Mouse (Mus musculus) limb, embryonic 10.5 days (tissue): Measurements from ENCODE around the gene Rufy3. TPM values are rescaled to one million over a fixed set of nuclear protein-coding genes. Genes with fewer than 3 reads are reported as not detected.

Experiments
- DNase-seq: peaks from one replicate; pipeline ENCODE4 v3.0.0-alpha.2; 2017; ENCODE audit warnings: low spot score
- H3K27ac ChIP-seq: fragments of 300-500 bp; sonication (generic); 2 replicates; pipeline ENCODE4 v1.5.1; 2016; ENCODE audit warnings: mild to moderate bottlenecking
- H3K27me3 ChIP-seq: fragments of 300-500 bp; sonication (generic); 2 replicates; pipeline ENCODE4 v1.6.1; 2016; ENCODE audit warnings: low read depth, mild to moderate bottlenecking; ENCODE audit not compliant: poor library complexity, severe bottlenecking
- H3K36me3 ChIP-seq: fragments of 300-500 bp; sonication (generic); 2 replicates; pipeline ENCODE4 v1.6.1; 2016; ENCODE audit warnings: mild to moderate bottlenecking, moderate library complexity
- H3K4me1 ChIP-seq: fragments of 300-500 bp; sonication (generic); 2 replicates; pipeline ENCODE4 v1.6.1; 2016
- H3K4me3 ChIP-seq: fragments of 300-500 bp; sonication (generic); 2 replicates; pipeline ENCODE4 v1.5.1; 2016; ENCODE audit warnings: mild to moderate bottlenecking, moderate library complexity
- H3K9me3 ChIP-seq: fragments of 300-500 bp; sonication (generic); replicated peaks from 2 replicates; pipeline ENCODE4 v1.6.1; 2016; ENCODE audit warnings: mild to moderate bottlenecking
- WGBS: fragments of 180-500 bp; shearing (Covaris S2); methylation state at CpG from one replicate; pipeline ENCODE4 v1.1.7; 2016; 5-methylcytosine and 5-hydroxymethylcytosine counted together
- polyA plus RNA-seq: library from polyadenylated mRNA; unstranded; fragments of >200 nt; fragmentation: Nextera tagmentation; extraction: Ambion mirVana; gene quantifications from 2 replicates; pipeline ENCODE4 v1.2.1, GENCODE M21; 2016

Gene Rufy3
- polyA plus RNA-seq, 1 experiment from 2014 or later: 9.6 TPM

DNA sequence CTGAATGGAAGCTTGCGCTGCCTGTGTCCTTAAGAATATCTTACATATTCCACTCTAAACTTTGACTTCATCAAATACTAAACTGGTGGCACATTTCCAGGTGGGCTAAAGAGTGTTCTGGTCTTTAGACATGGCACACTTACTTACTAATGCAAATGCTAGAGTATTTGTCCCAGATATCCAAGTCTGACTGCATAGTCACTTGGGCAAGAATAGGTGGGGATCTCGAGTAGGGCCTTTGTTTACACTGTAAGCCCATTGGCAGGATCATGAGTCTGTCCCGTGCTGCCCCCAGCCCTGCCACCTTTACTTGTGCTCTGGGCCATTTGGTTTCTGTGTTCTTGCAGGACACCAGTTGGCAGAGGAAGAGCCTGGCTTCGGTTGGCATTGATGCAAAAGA, 52.1 kb downstream of the Rufy3 start:
- DNase-seq: no peak
- no peaks in the 10 kb centered on the region for H3K9me3 ChIP-seq

GRCm38 (mm10) chr5:88627545-88627944, 62.7 kb downstream of the Rufy3 start:
- H3K36me3 ChIP-seq: peaks cover 20% of the 10 kb centered on the region
- 88% methylated on average over 4 of the region's 4 CpGs for WGBS
- no peak overlapping the region for H3K27ac ChIP-seq

More for the DNA sequence above, 52.1 kb downstream of the Rufy3 start:
- peaks cover 29% of the 10 kb centered on the region for H3K36me3 ChIP-seq
- WGBS: 89% methylated on average over 4 of the region's 4 CpGs
- no peak overlapping the region for H3K27ac ChIP-seq
- no peaks in the 10 kb centered on the region for H3K27me3 ChIP-seq
- H3K4me3 ChIP-seq: no peak overlapping the region
- no peaks in the 10 kb centered on the region for H3K4me1 ChIP-seq

DNA sequence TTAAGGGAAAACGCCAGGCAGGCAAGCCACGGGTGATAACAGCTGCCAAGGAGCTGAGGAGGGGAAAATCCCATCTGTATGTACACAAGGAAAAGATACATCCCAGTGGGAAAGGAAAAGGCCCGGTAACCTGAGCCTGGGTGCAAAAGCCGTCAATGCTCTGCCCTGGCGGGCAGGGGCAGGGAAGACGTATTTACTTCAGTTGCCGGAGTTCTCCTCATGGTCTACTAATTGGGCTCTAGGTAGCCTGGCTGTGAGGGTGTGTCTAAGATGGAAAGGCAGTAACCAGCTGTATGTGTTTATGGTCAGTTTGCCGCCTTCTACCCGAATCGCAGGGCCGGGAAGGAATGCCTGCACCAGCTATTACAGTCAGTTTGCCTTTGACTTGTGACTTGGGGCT, 64.3 kb downstream of the Rufy3 start:
- H3K4me3 ChIP-seq: no peak overlapping the region
- peaks cover 9% of the 10 kb centered on the region for H3K4me1 ChIP-seq
- WGBS: 58% methylated on average over 11 of the region's 11 CpGs
- no peaks in the 10 kb centered on the region for H3K27me3 ChIP-seq
- H3K27ac ChIP-seq: no peak overlapping the region
- DNase-seq: peak; percentile 28
- H3K9me3 ChIP-seq: no peaks in the 10 kb centered on the region
- H3K36me3 ChIP-seq: peaks cover 20% of the 10 kb centered on the region

More at GRCm38 (mm10) chr5:88627545-88627944, 62.7 kb downstream of the Rufy3 start:
- no peak overlapping the region for H3K4me3 ChIP-seq
- H3K27me3 ChIP-seq: no peaks in the 10 kb centered on the region
- peak; percentile 20 for DNase-seq
- no peaks in the 10 kb centered on the region for H3K9me3 ChIP-seq
- peaks cover 9% of the 10 kb centered on the region for H3K4me1 ChIP-seq

GRCm38 (mm10) chr5:88629987-88630386, 65.1 kb downstream of the Rufy3 start:
- DNase-seq: peak; percentile 13
- no peaks in the 10 kb centered on the region for H3K9me3 ChIP-seq
- WGBS: 90% methylated on average over 8 of the region's 8 CpGs
- no peak overlapping the region for H3K27ac ChIP-seq
- H3K27me3 ChIP-seq: no peaks in the 10 kb centered on the region
- H3K4me1 ChIP-seq: peaks cover 9% of the 10 kb centered on the region
- peaks cover 21% of the 10 kb centered on the region for H3K36me3 ChIP-seq
- H3K4me3 ChIP-seq: no peak overlapping the region

DNA sequence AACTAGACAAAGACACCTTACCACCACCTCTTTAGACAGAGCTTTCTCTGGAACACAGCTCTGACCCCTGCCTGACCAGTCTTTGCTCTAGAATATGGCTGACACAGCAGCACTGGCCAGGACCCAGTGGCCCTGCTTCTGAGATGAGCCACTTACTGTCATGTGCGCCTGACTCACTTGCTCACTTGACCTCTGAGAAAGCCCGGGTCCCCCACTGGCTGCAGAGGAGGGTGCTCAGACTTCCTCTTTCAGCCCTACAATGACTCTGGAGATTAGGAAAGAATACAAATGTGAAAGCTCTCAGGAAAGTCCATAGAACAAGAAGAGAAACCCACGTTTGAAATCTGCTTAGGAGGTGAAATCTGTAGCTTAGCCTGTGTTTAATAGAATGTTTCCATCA, 66.0 kb downstream of the Rufy3 start:
- Histone ChIP-seq H3K36me3 (peaks cover 27% of the 10 kb centered on the region), H3K27ac (no peak overlapping the region), H3K9me3 (no peaks in the 10 kb centered on the region), H3K27me3 (no peaks in the 10 kb centered on the region), H3K4me3 (no peak overlapping the region), H3K4me1 (peaks cover 9% of the 10 kb centered on the region)
- 83% methylated on average over 3 of the region's 3 CpGs for WGBS
- DNase-seq: peak; percentile 19

DNA sequence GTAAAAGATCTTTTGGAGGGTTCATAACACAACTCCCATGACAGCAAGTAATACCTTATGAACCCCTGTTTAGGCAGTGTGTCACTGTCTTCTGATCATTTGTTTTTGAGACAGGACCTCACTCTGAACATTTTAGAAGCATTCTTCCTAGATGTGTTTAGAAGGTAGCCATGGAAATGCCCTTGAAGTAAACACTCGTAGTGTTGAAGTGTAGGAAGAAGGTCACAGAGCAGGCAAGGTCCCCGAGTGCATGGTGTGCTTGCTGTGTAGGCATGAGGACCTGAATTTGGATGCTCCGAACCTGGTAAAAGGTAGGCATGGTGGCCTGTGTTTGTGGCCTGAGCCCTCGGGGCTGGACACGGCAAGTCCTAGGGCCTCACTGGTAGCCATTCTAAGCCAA, 66.7 kb downstream of the Rufy3 start:
- DNase-seq: peak; percentile 14
- H3K36me3 ChIP-seq: peaks cover 24% of the 10 kb centered on the region
- no peaks in the 10 kb centered on the region for H3K9me3 ChIP-seq
- H3K4me1 ChIP-seq: peaks cover 9% of the 10 kb centered on the region
- H3K27ac ChIP-seq: no peak overlapping the region
- WGBS: 92% methylated on average over 5 of the region's 5 CpGs
- no peak overlapping the region for H3K4me3 ChIP-seq
- no peaks in the 10 kb centered on the region for H3K27me3 ChIP-seq

DNA sequence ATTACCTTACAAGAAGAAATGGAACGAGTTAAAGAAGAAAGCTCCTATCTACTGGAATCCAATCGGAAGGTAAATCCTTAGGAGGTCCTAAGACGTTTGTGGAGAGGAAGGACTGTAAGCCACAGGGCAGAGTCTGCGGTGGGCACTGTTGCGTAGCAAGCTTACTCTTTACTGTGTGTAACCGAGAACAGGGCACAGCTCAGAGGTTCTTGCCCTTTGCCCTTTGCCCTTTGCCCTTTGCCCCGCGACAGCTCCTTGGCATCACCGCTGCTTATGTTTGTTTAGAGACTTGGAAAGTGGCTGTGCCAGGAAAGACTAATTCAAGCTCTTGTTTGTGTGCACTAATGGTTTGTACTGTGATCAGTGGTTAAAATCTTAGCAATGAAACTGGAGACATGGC, 67.6 kb downstream of the Rufy3 start:
- 83% methylated on average over 9 of the region's 9 CpGs for WGBS

DNA sequence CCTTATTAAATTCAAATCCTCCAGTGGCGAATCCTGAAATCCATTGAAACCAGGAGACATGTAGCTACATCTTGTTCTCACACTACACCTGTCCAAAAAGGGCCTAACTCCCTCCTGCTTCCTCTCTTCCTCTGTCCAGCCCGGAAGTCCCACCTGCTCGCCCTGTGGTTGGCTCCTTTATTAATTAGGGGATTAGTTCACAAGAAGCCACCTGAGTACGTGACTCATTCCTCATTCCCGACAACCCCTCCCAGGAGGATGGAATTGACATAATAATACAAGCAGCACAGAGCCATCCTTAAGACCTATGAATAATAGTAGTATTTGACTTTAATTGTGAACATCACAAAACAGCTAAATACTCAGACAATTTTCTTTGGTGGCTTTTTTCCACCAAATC, 69.2 kb downstream of the Rufy3 start:
- H3K27me3 ChIP-seq: no peaks in the 10 kb centered on the region
- H3K9me3 ChIP-seq: no peaks in the 10 kb centered on the region
- H3K27ac ChIP-seq: no peak overlapping the region
- WGBS: 92% methylated on average over 5 of the region's 5 CpGs
- DNase-seq: no peak
- peaks cover 30% of the 10 kb centered on the region for H3K36me3 ChIP-seq
- no peak overlapping the region for H3K4me3 ChIP-seq
- H3K4me1 ChIP-seq: peaks cover 6% of the 10 kb centered on the region

More for the DNA sequence above, 67.6 kb downstream of the Rufy3 start:
- Histone ChIP-seq H3K27me3 (no peaks in the 10 kb centered on the region), H3K27ac (no peak overlapping the region), H3K4me3 (no peak overlapping the region), H3K4me1 (peaks cover 9% of the 10 kb centered on the region), H3K36me3 (peaks cover 31% of the 10 kb centered on the region), H3K9me3 (no peaks in the 10 kb centered on the region)
- peak; percentile 27 for DNase-seq

- WGBS: 86% methylated on average over 9 of the region's 9 CpGs
- no peaks in the 10 kb centered on the region for H3K4me1 ChIP-seq
- no peaks in the 10 kb centered on the region for H3K27me3 ChIP-seq
- H3K9me3 ChIP-seq: no peaks in the 10 kb centered on the region
- H3K4me3 ChIP-seq: no peak overlapping the region
- H3K27ac ChIP-seq: no peak overlapping the region
- peaks cover 59% of the 10 kb centered on the region for H3K36me3 ChIP-seq
- DNase-seq: no peak
Observed at GRCm38 (mm10) chr5:88642786-88643185, 77.9 kb downstream of the Rufy3 start.

- WGBS: 95% methylated on average over 9 of the region's 9 CpGs
- no peaks in the 10 kb centered on the region for H3K4me1 ChIP-seq
- no peak overlapping the region for H3K27ac ChIP-seq
- no peak overlapping the region for H3K4me3 ChIP-seq
- no peaks in the 10 kb centered on the region for H3K9me3 ChIP-seq
- DNase-seq: no peak
- no peaks in the 10 kb centered on the region for H3K27me3 ChIP-seq
- H3K36me3 ChIP-seq: peaks cover 64% of the 10 kb centered on the region
Observed at GRCm38 (mm10) chr5:88643491-88643890, 78.7 kb downstream of the Rufy3 start.

GRCm38 (mm10) chr5:88644901-88645300, 80.1 kb downstream of the Rufy3 start:
- Histone ChIP-seq H3K27me3 (no peaks in the 10 kb centered on the region), H3K9me3 (no peaks in the 10 kb centered on the region), H3K36me3 (peaks cover 69% of the 10 kb centered on the region), H3K4me1 (no peaks in the 10 kb centered on the region), H3K4me3 (no peak overlapping the region), H3K27ac (no peak overlapping the region)
- WGBS: 83% methylated on average over 2 of the region's 2 CpGs
- no peak for DNase-seq

DNA sequence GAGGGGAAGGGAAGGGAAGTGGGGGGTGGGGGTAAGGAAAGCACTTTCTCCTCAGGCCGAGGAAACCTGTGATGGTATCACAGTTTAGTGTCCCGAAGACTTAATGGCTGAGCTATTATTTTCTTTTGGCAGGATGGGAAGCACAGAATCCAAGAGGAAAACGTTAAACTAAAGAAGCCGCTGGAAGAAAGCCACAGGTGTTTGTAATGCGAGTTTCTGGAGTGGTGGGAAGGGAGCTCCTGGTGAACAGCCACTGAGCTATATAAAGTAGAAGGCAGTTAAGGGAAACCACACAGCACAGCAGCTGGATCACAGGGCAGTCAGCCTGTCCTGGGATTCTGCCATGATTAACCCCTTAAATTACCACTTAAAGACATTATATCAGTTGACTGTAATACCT, 80.6 kb downstream of the Rufy3 start:
- Histone ChIP-seq H3K4me3 (no peak overlapping the region), H3K27ac (no peak overlapping the region), H3K9me3 (no peaks in the 10 kb centered on the region), H3K4me1 (no peaks in the 10 kb centered on the region), H3K27me3 (no peaks in the 10 kb centered on the region), H3K36me3 (peaks cover 73% of the 10 kb centered on the region)
- WGBS: 83% methylated on average over 5 of the region's 5 CpGs
- DNase-seq: no peak

DNA sequence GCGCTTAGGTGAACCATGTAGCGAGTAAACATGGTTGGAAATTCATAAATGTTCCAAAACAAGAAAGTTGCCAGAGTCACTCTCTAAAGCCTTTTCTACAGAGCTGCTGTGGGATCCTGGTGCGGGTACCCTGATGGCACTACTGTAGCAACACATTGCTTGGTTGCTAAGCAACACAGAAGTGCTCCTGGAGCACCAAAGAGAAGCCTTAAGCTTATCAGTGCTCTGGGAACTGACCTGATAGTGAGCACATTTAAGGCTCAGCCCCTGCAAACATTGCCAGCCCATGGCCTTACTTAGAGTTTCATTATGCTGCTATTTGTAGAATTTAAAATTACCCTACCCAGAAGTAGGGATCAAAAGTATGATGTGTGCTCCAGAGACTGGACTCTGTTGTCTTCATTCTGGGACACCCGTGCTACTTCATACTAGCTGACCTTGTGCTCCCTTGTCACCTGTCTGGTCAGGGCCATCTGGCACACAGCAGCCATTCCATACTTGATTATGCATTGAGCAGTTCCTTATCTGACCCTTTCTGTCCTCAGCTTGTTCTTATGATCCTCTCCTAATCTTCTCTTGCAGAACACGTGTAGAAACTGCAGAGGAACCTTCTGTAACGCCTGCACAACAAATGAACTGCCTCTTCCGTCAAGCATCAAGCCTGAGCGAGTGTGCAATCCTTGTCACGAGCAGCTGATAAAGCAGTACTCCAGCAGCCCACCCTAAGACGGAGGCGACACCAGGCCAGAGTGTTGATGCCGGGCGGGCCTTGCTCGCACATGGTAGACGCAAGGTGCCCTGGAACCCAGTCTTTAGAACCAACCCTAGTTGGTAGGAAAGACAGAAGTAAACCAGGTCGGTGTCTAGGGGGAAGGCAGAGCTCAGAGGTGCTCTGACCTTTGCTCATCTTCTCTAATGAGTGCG, 84.7 kb downstream of the Rufy3 start:
- WGBS: 90% methylated on average over 17 of the region's 17 CpGs
- H3K36me3 ChIP-seq: peaks cover 73% of the 10 kb centered on the region
- DNase-seq: no peak
- no peak overlapping the region for H3K4me3 ChIP-seq
- no peak overlapping the region for H3K27ac ChIP-seq
- no peaks in the 10 kb centered on the region for H3K27me3 ChIP-seq
- no peaks in the 10 kb centered on the region for H3K9me3 ChIP-seq
- H3K4me1 ChIP-seq: no peaks in the 10 kb centered on the region
